Mouse (Mus musculus): ENCODE results near the gene Tnn.

DNA sequence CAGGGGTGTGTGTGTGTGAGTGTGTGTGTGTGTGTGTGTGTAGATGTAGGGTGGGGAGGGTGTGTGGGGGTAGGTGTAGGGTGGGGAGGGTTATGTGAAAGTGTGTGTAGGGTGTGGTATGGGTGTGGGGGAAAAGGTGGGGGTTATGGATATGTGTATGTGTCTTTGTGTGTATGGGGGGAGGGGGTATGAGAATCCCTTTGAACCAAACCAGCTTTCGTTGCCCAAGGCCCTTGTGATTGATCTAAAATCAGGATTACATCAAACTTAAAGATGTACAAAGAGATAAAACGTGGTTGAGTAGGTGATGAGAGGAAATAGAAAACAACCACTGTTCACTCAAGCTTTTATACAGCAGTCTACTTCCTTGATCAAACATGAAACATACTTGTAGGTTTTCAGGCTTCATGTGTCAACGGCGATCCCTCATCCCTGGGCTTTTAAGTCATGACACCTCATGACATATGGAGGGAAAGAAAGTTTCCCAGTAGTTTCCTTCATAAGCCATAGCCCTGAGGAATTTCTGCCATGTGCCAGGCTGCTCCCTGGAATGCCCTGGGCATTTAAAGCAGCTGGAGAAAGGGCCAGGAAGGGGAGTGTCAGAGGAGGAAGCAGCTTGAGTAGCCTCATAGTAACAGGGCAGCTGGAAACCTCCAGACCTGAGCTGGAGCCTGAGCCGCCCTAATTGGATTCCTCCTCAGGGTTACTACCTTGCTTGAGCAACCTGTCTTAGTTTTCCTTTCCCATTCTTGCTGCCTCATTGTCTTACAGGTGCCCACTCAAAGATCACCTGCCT, 99.7 kb downstream of the Tnn start:
- no peak for TF ChIP-seq SMC3 (IDR thresholded peaks at IDR 0.05; ENCODE audit: low read depth, low read length)
- no peak for TF ChIP-seq JUN (IDR thresholded peaks at IDR 0.05; ENCODE audit: insufficient read depth, low read depth, low read length)
- no peak for TF ChIP-seq ZMIZ1 (IDR thresholded peaks at IDR 0.05; ENCODE audit: low read depth, low read length)
- TF ChIP-seq EP300 (IDR thresholded peaks at IDR 0.05; ENCODE audit: low read length), result no peak
- TF ChIP-seq CTCF (conservative IDR thresholded peaks at IDR 0.05 in 1 of 2, IDR thresholded peaks at IDR 0.05 in 1 of 2; ENCODE audit: low read depth in 2 of 2, low read length in 2 of 2), result no peak
- TF ChIP-seq MAFK (IDR thresholded peaks at IDR 0.05; ENCODE audit: insufficient replicate concordance, low read length), result no peak
- no peak for TF ChIP-seq POLR2A (IDR thresholded peaks at IDR 0.05; ENCODE audit: low read depth, low read length)
- TF ChIP-seq SIN3A (IDR thresholded peaks at IDR 0.05; ENCODE audit: low read length), result no peak
- TF ChIP-seq CHD1 (IDR thresholded peaks at IDR 0.05; ENCODE audit: low read depth, low read length), result no peak
- no peak for TF ChIP-seq HCFC1 (IDR thresholded peaks at IDR 0.05; ENCODE audit: low read depth, low read length)
- TF ChIP-seq ETS1 (conservative IDR thresholded peaks at IDR 0.05; ENCODE audit: low read depth, low read length), result no peak
